Mouse (Mus musculus): ENCODE data around the gene Tmem117.

- TF ChIP-seq GATA1 (IDR thresholded peaks at IDR 0.05; ENCODE audit: borderline replicate concordance, low read length) = no peak
- TF ChIP-seq FLI1 (IDR thresholded peaks at IDR 0.05; ENCODE audit: low read length) = no peak
Observed at GRCm38 (mm10) chr15:94769227-94769626, 140.2 kb downstream of the Tmem117 start.
